Mouse (Mus musculus): ENCODE measurements around the gene Stkld1. TPM values are rescaled to one million over a fixed set of nuclear protein-coding genes. Genes with fewer than 3 reads are reported as not detected.
A peak's percentile ranks its signal among the peaks of the same experiment; 100 is the strongest.
"Not testable (repeated sequence)": the region's sequence is repeated elsewhere in the genome, so short reads cannot be mapped to it uniquely, and the experiment has no call there.

The Stkld1 gene
- 0.13 and 0.19 TPM in 2 replicates for polyA plus RNA-seq (2012; rRNA removed)

GRCm38 (mm10) chr2:26933304-26934055 lies at the start of gene Stkld1, which contains the start of gene Surf4:
TSS of gene Stkld1 (plus strand) at chr2:26934047.
TSS of gene Surf4 (minus strand) at chr2:26933928.
- peak; percentile 95 for TF ChIP-seq POLR2A (IDR thresholded peaks at IDR 0.05; ENCODE audit: low read depth, low read length)
- no peak for TF ChIP-seq CTCF (IDR thresholded peaks at IDR 0.05; ENCODE audit: extremely low read depth, insufficient read length, insufficient replicate concordance, low read depth, low read length)
- H3K4me3 ChIP-seq (ENCODE audit: low read depth, low read length): peak within 1 kb of the TSS; percentile 94
- WGBS: under 1% methylated on average over 55 of the region's 70 CpGs
- no peaks in the 10 kb centered on the region for H3K27me3 ChIP-seq (ENCODE audit: control insufficient read depth, insufficient read depth, low read length)
- H3K27ac ChIP-seq (ENCODE audit: insufficient read depth, low read depth, low read length): peak within 1 kb of the TSS; percentile 93
- peaks cover 14% of the 10 kb centered on the region for H3K36me3 ChIP-seq (ENCODE audit: control insufficient read depth, insufficient read depth, low read length)
- peaks cover 32% of the 10 kb centered on the region for H3K4me1 ChIP-seq (ENCODE audit: control insufficient read depth, insufficient read depth, insufficient read length, low read length)

DNA sequence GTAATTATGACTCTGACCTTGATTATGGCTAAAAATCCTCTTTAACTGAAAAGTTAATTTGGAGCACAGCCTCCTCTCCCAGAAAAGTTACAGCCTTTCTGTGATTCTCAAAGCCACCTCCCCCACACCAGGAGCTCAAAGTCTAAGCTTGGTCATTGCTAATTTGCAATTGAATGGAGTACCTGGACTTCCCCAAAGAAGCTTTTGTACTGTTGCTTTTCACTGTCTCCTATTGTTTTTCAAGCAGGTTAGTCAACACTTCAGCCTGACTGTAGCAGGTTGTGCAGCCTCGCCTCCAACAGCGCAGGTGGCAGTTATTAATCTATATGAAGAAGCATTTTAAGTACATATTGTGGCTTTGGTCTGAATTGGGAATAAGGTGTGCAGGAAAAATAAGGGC lies 48.3 kb upstream of the Stkld1 start:
- 87% methylated on average over 2 of the region's 2 CpGs for WGBS
- peaks cover 15% of the 10 kb centered on the region for H3K36me3 ChIP-seq (ENCODE audit: control insufficient read depth, insufficient read depth, low read length)
- H3K27ac ChIP-seq (ENCODE audit: insufficient read depth, low read depth, low read length); H3K27me3 ChIP-seq (ENCODE audit: control insufficient read depth, insufficient read depth, low read length); H3K4me1 ChIP-seq (ENCODE audit: control insufficient read depth, insufficient read depth, insufficient read length, low read length); H3K4me3 ChIP-seq (ENCODE audit: low read depth, low read length): not testable (repeated sequence)

- peaks cover 20% of the 10 kb centered on the region for H3K36me3 ChIP-seq (ENCODE audit: control insufficient read depth, insufficient read depth, low read length)
- H3K4me3 ChIP-seq (ENCODE audit: low read depth, low read length); H3K27me3 ChIP-seq (ENCODE audit: control insufficient read depth, insufficient read depth, low read length); H3K4me1 ChIP-seq (ENCODE audit: control insufficient read depth, insufficient read depth, insufficient read length, low read length); H3K27ac ChIP-seq (ENCODE audit: insufficient read depth, low read depth, low read length): not testable (repeated sequence)
- 47% methylated on average over 4 of the region's 4 CpGs for WGBS
Observed at GRCm38 (mm10) chr2:26886170-26886569, 47.7 kb upstream of the Stkld1 start.

DNA sequence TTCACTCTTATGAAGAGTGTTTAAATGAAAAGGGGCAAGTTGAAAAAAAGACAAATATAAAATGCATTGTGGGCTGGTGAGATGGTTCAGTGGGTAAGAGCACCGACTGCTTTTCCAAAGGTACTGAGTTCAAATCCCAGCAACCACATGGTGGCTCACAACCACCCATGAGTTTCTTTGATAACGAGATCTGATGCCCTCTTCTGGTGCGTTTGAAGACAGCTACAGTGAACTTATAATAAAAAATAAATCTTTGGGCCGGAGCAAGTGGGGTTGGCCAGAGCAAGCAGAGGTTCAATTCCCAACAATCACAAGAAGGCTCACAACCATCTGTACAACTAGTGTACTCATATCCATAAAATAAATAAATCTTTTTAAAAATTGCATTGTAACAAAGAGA lies 37.9 kb upstream of the Stkld1 start:
- 89% methylated on average over 4 of the region's 4 CpGs for WGBS
- H3K4me3 ChIP-seq (ENCODE audit: low read depth, low read length): no peak overlapping the region
- no peaks in the 10 kb centered on the region for H3K27me3 ChIP-seq (ENCODE audit: control insufficient read depth, insufficient read depth, low read length)
- TF ChIP-seq CTCF (IDR thresholded peaks at IDR 0.05; ENCODE audit: extremely low read depth, insufficient read length, insufficient replicate concordance, low read depth, low read length) (no peak), POLR2A (IDR thresholded peaks at IDR 0.05; ENCODE audit: low read depth, low read length) (no peak)
- H3K27ac ChIP-seq (ENCODE audit: insufficient read depth, low read depth, low read length): no peak overlapping the region
- peaks cover 61% of the 10 kb centered on the region for H3K36me3 ChIP-seq (ENCODE audit: control insufficient read depth, insufficient read depth, low read length)
- H3K4me1 ChIP-seq (ENCODE audit: control insufficient read depth, insufficient read depth, insufficient read length, low read length): no peaks in the 10 kb centered on the region

DNA sequence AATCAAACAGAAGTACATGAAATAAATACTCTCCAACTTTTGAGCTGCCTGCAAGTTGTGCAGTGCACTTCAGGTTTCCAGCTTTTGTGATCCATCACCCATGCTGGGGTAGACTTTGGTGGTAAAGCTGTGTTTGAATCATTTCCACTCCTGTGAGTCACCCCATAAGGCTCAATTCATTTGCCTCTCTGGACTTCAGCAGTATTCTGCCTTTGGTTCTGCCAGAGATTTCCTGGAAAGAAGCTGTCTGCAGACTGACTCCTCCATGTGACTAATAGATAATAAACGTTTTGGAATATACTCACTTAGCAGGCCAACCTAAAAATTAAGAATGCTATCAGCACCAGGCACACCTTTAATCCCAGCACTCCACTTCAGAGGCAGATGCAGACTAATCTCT lies 33.1 kb upstream of the Stkld1 start:
- Histone ChIP-seq H3K36me3 (ENCODE audit: control insufficient read depth, insufficient read depth, low read length) (peaks cover 29% of the 10 kb centered on the region), H3K4me1 (ENCODE audit: control insufficient read depth, insufficient read depth, insufficient read length, low read length) (peaks cover 6% of the 10 kb centered on the region; the same call in 1 of the 2 replicates), H3K4me3 (ENCODE audit: low read depth, low read length) (no peak overlapping the region), H3K27me3 (ENCODE audit: control insufficient read depth, insufficient read depth, low read length) (no peaks in the 10 kb centered on the region), H3K27ac (ENCODE audit: insufficient read depth, low read depth, low read length) (no peak overlapping the region)
- 30% methylated on average over 1 of the region's 1 CpGs for WGBS
- TF ChIP-seq CTCF (IDR thresholded peaks at IDR 0.05; ENCODE audit: extremely low read depth, insufficient read length, insufficient replicate concordance, low read depth, low read length) (no peak), POLR2A (IDR thresholded peaks at IDR 0.05; ENCODE audit: low read depth, low read length) (no peak)

DNA sequence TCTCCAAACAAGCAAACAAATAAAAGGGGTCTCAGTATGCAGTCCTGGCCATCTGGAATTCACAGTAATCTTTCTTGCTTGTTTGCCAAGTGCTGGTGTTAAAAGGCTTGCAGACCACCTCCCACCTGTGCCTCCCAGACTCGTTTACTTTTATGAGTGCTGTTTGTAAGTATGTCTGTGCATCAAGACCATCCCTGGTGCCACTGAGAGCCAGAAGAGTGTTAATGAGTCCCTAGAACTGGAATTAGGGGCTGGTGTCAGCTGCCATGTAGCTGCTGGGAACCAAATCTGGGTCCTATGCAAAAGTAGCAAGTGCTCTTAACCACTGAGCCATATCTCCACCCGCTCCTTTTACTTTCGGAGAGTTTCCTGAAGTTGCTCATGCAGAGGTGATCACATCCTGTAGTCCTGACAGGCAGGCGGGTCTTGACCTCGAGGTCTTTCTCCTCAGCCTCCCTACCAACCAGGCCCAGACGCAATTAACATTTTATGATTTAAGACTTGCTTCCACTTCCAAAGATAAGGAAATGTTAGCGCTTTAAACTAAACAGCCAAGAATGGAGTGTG lies 31.9 kb upstream of the Stkld1 start:
- peak overlapping the region; percentile 59; the same call in 1 of the 2 replicates for H3K27ac ChIP-seq (ENCODE audit: insufficient read depth, low read depth, low read length)
- peaks cover 6% of the 10 kb centered on the region; the same call in 1 of the 2 replicates for H3K4me1 ChIP-seq (ENCODE audit: control insufficient read depth, insufficient read depth, insufficient read length, low read length)
- 1% methylated on average over 7 of the region's 7 CpGs for WGBS
- TF ChIP-seq POLR2A (IDR thresholded peaks at IDR 0.05; ENCODE audit: low read depth, low read length) (no peak), CTCF (IDR thresholded peaks at IDR 0.05; ENCODE audit: extremely low read depth, insufficient read length, insufficient replicate concordance, low read depth, low read length) (no peak)
- peak overlapping the region; percentile 97 for H3K4me3 ChIP-seq (ENCODE audit: low read depth, low read length)
- peaks cover 21% of the 10 kb centered on the region for H3K36me3 ChIP-seq (ENCODE audit: control insufficient read depth, insufficient read depth, low read length)
- no peaks in the 10 kb centered on the region for H3K27me3 ChIP-seq (ENCODE audit: control insufficient read depth, insufficient read depth, low read length)

- H3K4me3 ChIP-seq (ENCODE audit: low read depth, low read length): peak within 1 kb of the TSS; percentile 97
- H3K4me1 ChIP-seq (ENCODE audit: control insufficient read depth, insufficient read depth, insufficient read length, low read length): peaks cover 6% of the 10 kb centered on the region; the same call in 1 of the 2 replicates
- H3K36me3 ChIP-seq (ENCODE audit: control insufficient read depth, insufficient read depth, low read length): peaks cover 17% of the 10 kb centered on the region
- TF ChIP-seq CTCF (IDR thresholded peaks at IDR 0.05; ENCODE audit: extremely low read depth, insufficient read length, insufficient replicate concordance, low read depth, low read length): 0 out of 2 replicates have a peak, but pooled peaks have one; percentile 11
- peak; percentile 56 for TF ChIP-seq POLR2A (IDR thresholded peaks at IDR 0.05; ENCODE audit: low read depth, low read length)
- under 1% methylated on average over 41 of the region's 41 CpGs for WGBS
- peak within 1 kb of the TSS; percentile 87 for H3K27ac ChIP-seq (ENCODE audit: insufficient read depth, low read depth, low read length)
- no peaks in the 10 kb centered on the region for H3K27me3 ChIP-seq (ENCODE audit: control insufficient read depth, insufficient read depth, low read length)
Observed at GRCm38 (mm10) chr2:26902467-26903220, 31.2 kb upstream of the Stkld1 start, which contains the start of gene Surf6. TSS of gene Surf6 (minus strand) at chr2:26902879.

Data from small intestine, adult 2 months (tissue).